Mouse (Mus musculus) erythroblast, embryonic 14.5 days (primary cell): Measurements from ENCODE around the gene Myt1l. TPM values are rescaled to one million over a fixed set of nuclear protein-coding genes. Genes with fewer than 3 reads are reported as not detected.

Source experiments
- H3K27me3 ChIP-seq: 2 replicates; pipeline ENCODE4 v1.6.1; 2012; ENCODE audit warnings: inconsistent platforms; ENCODE audit not compliant: control insufficient read depth
- H3K36me3 ChIP-seq: 2 replicates; pipeline ENCODE4 v1.6.1; 2012; ENCODE audit warnings: mild to moderate bottlenecking, inconsistent platforms; ENCODE audit not compliant: control insufficient read depth
- H3K4me1 ChIP-seq: 2 replicates; pipeline ENCODE4 v1.6.1; 2012; ENCODE audit warnings: inconsistent platforms; ENCODE audit not compliant: control insufficient read depth
- H3K4me3 ChIP-seq: replicated peaks from 2 replicates; pipeline ENCODE3; 2012; ENCODE audit warnings: moderate library complexity, mild to moderate bottlenecking, inconsistent platforms
- H3K9me3 ChIP-seq: 2 replicates; pipeline ENCODE4 v1.6.1; 2012; ENCODE audit warnings: low read length, inconsistent platforms, mixed read lengths; ENCODE audit not compliant: control insufficient read depth
- GATA1 ChIP-seq: IDR thresholded peaks from 2 replicates; pipeline ENCODE4 v1.6.1; 2012; ENCODE audit warnings: low read length, inconsistent platforms, mixed read lengths
- TAL1 ChIP-seq: IDR thresholded peaks from 3 replicates; pipeline ENCODE4 v1.6.1; 2012; ENCODE audit warnings: low read length, inconsistent platforms, mixed read lengths
- polyA plus RNA-seq: library from polyadenylated mRNA; stranded (reverse); fragments of >175 nt; gene quantifications from 2 replicates; pipeline ENCODE4 v1.2.3, GENCODE M21; 2012

The Myt1l gene
- polyA plus RNA-seq, 1 experiment = not detected

- H3K27me3 ChIP-seq = no peaks in the 10 kb centered on the region
- peaks cover 10% of the 10 kb centered on the region for H3K9me3 ChIP-seq
- H3K4me3 ChIP-seq = no peak overlapping the region
- no peaks in the 10 kb centered on the region for H3K36me3 ChIP-seq
- TF ChIP-seq GATA1 (no peak), TAL1 (no peak)
- no peaks in the 10 kb centered on the region for H3K4me1 ChIP-seq
These were observed 392.1 kb downstream of the Myt1l start for GRCm38 (mm10) chr12:29920298-29920697.

- no peaks in the 10 kb centered on the region for H3K36me3 ChIP-seq
- no peak for TF ChIP-seq GATA1
- TF ChIP-seq TAL1 = no peak
- H3K4me3 ChIP-seq = no peak overlapping the region
- no peaks in the 10 kb centered on the region for H3K4me1 ChIP-seq
- no peaks in the 10 kb centered on the region for H3K27me3 ChIP-seq
- peaks cover 10% of the 10 kb centered on the region for H3K9me3 ChIP-seq
These were observed 393.3 kb downstream of the Myt1l start for GRCm38 (mm10) chr12:29921481-29921880.

DNA sequence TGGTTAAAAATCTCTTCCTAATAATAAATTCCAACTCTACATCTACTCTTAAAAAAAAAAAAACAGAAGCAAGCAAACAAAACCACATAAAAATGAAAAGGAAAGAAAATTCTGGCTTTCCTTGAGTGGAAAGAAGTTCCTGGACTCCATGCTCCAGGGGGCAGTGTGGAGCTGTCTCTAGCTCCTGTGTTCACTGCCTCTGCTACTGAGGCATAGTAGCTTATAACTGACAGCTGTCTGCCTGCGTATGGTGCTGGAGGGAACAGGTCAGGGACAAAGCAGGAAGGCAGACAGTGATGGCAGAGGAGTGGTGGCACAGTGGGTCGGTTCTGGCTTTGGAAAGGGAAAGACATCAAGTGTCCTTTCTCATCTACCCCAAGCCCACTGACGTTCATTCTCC is 398.7 kb downstream of the Myt1l start:
- Histone ChIP-seq H3K9me3 (no peaks in the 10 kb centered on the region), H3K4me1 (no peaks in the 10 kb centered on the region), H3K36me3 (no peaks in the 10 kb centered on the region), H3K27me3 (no peaks in the 10 kb centered on the region), H3K4me3 (no peak overlapping the region)
- TF ChIP-seq GATA1 (no peak), TAL1 (no peak)

- Histone ChIP-seq H3K4me3 (no peak overlapping the region), H3K9me3 (no peaks in the 10 kb centered on the region), H3K4me1 (no peaks in the 10 kb centered on the region), H3K27me3 (no peaks in the 10 kb centered on the region), H3K36me3 (no peaks in the 10 kb centered on the region)
- TF ChIP-seq GATA1 = no peak
These were observed 402.4 kb downstream of the Myt1l start for GRCm38 (mm10) chr12:29930591-29930990.

DNA sequence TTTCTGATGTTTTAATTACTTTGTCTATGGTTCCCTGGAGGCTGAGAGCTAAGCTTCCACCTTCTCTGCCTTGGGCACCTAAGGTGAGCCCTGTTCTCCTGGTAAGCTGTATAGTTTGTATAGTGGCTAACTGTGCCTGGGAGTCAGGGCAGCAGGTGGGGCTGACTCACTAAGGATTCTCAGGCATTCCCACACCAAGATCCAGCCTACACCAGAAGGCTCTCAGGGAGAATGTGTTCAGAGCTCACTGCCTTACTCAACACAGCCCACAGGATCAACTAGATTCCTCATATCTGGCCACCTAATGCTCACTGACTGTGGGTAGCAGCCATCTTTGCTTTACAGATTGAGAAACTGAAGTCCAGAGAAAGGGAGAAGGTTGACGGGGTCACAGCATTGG is 404.8 kb downstream of the Myt1l start:
- H3K4me3 ChIP-seq = no peak overlapping the region
- H3K27me3 ChIP-seq = peaks cover 4% of the 10 kb centered on the region
- H3K36me3 ChIP-seq = no peaks in the 10 kb centered on the region
- H3K4me1 ChIP-seq = no peaks in the 10 kb centered on the region
- TF ChIP-seq GATA1 (no peak), TAL1 (no peak)
- no peaks in the 10 kb centered on the region for H3K9me3 ChIP-seq

GRCm38 (mm10) chr12:29933501-29933900 is 405.3 kb downstream of the Myt1l start:
- H3K27me3 ChIP-seq = peaks cover 10% of the 10 kb centered on the region
- H3K9me3 ChIP-seq = no peaks in the 10 kb centered on the region
- H3K4me3 ChIP-seq = no peak overlapping the region
- no peak for TF ChIP-seq TAL1
- no peaks in the 10 kb centered on the region for H3K4me1 ChIP-seq
- H3K36me3 ChIP-seq = no peaks in the 10 kb centered on the region

GRCm38 (mm10) chr12:29934120-29934581 is 406.0 kb downstream of the Myt1l start:
- H3K4me1 ChIP-seq = no peaks in the 10 kb centered on the region
- H3K4me3 ChIP-seq = no peak overlapping the region
- no peaks in the 10 kb centered on the region for H3K9me3 ChIP-seq
- H3K27me3 ChIP-seq = peaks cover 15% of the 10 kb centered on the region
- H3K36me3 ChIP-seq = no peaks in the 10 kb centered on the region
- TF ChIP-seq GATA1 = no peak
- TF ChIP-seq TAL1 = no peak

DNA sequence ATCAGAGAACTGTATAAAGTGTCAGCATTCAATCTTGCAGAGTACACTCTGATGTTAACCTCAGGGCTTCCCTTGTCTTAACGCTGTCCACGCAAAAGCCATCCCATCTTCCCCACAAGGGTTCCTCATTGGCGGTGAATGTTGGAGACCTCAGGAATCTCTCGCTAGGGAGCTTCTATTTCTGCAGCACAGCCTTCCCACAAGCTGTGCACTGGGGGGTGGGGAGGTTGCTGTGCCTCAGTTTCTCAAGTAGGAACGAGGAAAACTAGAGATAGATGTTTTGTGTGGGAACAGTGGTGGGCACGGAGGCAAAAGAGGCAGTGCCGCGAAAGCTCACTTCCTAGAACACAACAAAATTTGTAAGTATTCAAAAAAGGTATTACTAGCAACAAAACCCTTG is 409.1 kb downstream of the Myt1l start, which contains the start of gene Pxdn:
Gene Pxdn, plus strand, starts transcription at position 301 of the 400 bp plus-strand sequence.
- Histone ChIP-seq H3K9me3 (no peaks in the 10 kb centered on the region), H3K36me3 (no peaks in the 10 kb centered on the region), H3K27me3 (peaks cover 15% of the 10 kb centered on the region), H3K4me3 (peak within 1 kb of the TSS; percentile 38), H3K4me1 (no peaks in the 10 kb centered on the region)
- TF ChIP-seq GATA1 (no peak), TAL1 (no peak)

DNA sequence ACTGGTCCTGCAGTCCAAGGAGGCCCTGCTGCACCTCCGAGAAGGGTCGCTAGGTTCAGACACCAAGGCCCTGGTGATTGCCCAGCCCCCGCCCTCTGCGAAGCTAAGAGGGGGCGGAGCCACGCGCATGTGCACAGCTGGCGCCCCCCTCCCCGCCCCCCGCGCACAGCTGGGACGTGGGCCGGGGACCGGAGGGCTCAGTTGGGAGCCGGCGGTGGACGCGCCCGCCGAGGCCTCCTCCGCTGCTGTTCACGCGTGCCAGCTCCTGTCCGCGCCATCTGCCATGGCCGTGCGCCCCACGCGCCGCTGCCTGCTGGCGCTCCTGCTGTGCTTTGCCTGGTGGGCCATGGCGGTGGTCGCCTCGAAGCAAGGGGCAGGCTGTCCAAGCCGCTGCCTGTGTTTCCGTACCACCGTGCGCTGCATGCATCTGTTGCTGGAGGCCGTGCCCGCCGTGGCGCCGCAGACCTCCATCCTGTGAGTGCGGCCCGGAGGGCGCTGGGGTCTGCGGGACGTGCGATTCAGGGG is 409.7 kb downstream of the Myt1l start:
- Histone ChIP-seq H3K9me3 (no peaks in the 10 kb centered on the region), H3K27me3 (peaks cover 15% of the 10 kb centered on the region), H3K4me1 (no peaks in the 10 kb centered on the region), H3K4me3 (peak overlapping the region; percentile 38), H3K36me3 (no peaks in the 10 kb centered on the region)
- TF ChIP-seq TAL1 (no peak), GATA1 (no peak)
